10 mouse cellular contexts compared by ENCODE assay signal in genomic region chr12:53253461-53254159, GRCm38 (mm10). TPM values are rescaled to one million over a fixed set of nuclear protein-coding genes. Genes with fewer than 3 reads are reported as not detected.
DNase-seq lines count a peak whose midpoint lies in the region; ATAC-seq and TF ChIP-seq lines count a peak whose summit lies in the region.
"Had no signal": no experiment of that assay in that cellular context is flagged by ENCODE, and none has a peak within 500 bp of the region (broad histone marks: within the 10 kb centered on the region; RNA-seq: fewer than 3 reads in every experiment).

No protein-coding gene starts in this region.

- H3K4me3 ChIP-seq in ES-E14 (ENCODE audit: insufficient read depth in 1 of 2, low read depth in 1 of 2, low read length in 2 of 2, poor library complexity in 1 of 2, severe bottlenecking in 1 of 2): peak overlapping the region; percentile 61 to 78
- H3K4me3 ChIP-seq in embryonic facial prominence, embryonic 12.5 days: peak overlapping the region; percentile 65
- peak overlapping the region; percentile 76 for H3K4me3 ChIP-seq in hindbrain, embryonic 13.5 days
- peak overlapping the region; percentile 80 for H3K4me3 ChIP-seq in limb, embryonic 12.5 days (replicated peaks)
- peak overlapping the region; percentile 73 for H3K4me3 ChIP-seq in neural tube, embryonic 15.5 days (replicated peaks)

- ATAC-seq in embryonic facial prominence, embryonic 12.5 days (ENCODE audit: insufficient number of reproducible peaks, insufficient read depth, low FRiP score, low TSS enrichment): no peak; the same call in 1 of the 2 replicates
- peak; percentile 38 for ATAC-seq in hindbrain, embryonic 13.5 days (ENCODE audit: low FRiP score)
- peak; percentile 57 for ATAC-seq in limb, embryonic 12.5 days (ENCODE audit: insufficient number of reproducible peaks, insufficient read depth, low FRiP score, low TSS enrichment, low read depth)
- peak; percentile 51 for ATAC-seq in neural tube, embryonic 15.5 days (ENCODE audit: low FRiP score)

- no peak overlapping the region for H3K27ac ChIP-seq in ES-E14 (ENCODE audit: insufficient read depth, low read depth, low read length, poor library complexity, severe bottlenecking)
- peak overlapping the region; percentile 78 for H3K27ac ChIP-seq in embryonic facial prominence, embryonic 12.5 days
- peak overlapping the region; percentile 99 for H3K27ac ChIP-seq in hindbrain, embryonic 13.5 days
- peak overlapping the region; percentile 98 for H3K27ac ChIP-seq in limb, embryonic 12.5 days
- peak overlapping the region; percentile 93 for H3K27ac ChIP-seq in neural tube, embryonic 15.5 days (replicated peaks)

- in situ Hi-C loops in ES-E14 (cut with MboI; ENCODE audit: low sequenced_read_pairs in 2 of 2, unreplicated experiment in 2 of 2): no loop called here

- H3K4me1 ChIP-seq in ES-E14 (ENCODE audit: control insufficient read depth in 2 of 2, insufficient read depth in 2 of 2, low read length in 2 of 2, poor library complexity in 1 of 2): no peaks in the 10 kb centered on the region
- H3K4me1 ChIP-seq in embryonic facial prominence, embryonic 12.5 days: peaks cover 10% of the 10 kb centered on the region
- H3K4me1 ChIP-seq in hindbrain, embryonic 13.5 days (replicated peaks): peaks cover 42% of the 10 kb centered on the region
- H3K4me1 ChIP-seq in limb, embryonic 12.5 days (replicated peaks): peaks cover 22% of the 10 kb centered on the region
- H3K4me1 ChIP-seq in neural tube, embryonic 15.5 days: peaks cover 30% of the 10 kb centered on the region

- peak; percentile 38 to 73 for DNase-seq in adrenal gland, adult (ENCODE audit: inconsistent age in 2 of 2, low spot score in 1 of 2)
- DNase-seq in adrenal gland, postnatal 4 days (ENCODE audit: low spot score in 2 of 2): no peak
- DNase-seq in ES-E14 (ENCODE audit: low read depth, low spot score): no peak
- no peak for DNase-seq in c-Kit-positive CD71-positive TER-119-positive erythroid progenitor cells, embryonic 14.5 days (ENCODE audit: low spot score)

- peaks cover 14% of the 10 kb centered on the region for H3K27me3 ChIP-seq in embryonic facial prominence, embryonic 12.5 days
- no peaks in the 10 kb centered on the region for H3K27me3 ChIP-seq in hindbrain, embryonic 13.5 days
- H3K27me3 ChIP-seq in limb, embryonic 12.5 days: peaks cover 23% of the 10 kb centered on the region
- no peaks in the 10 kb centered on the region for H3K27me3 ChIP-seq in neural tube, embryonic 15.5 days (replicated peaks)

- H3K36me3 ChIP-seq in ES-E14 (ENCODE audit: control insufficient read depth, insufficient read depth, low read length, poor library complexity, severe bottlenecking): no peaks in the 10 kb centered on the region
- no peaks in the 10 kb centered on the region for H3K36me3 ChIP-seq in embryonic facial prominence, embryonic 12.5 days
- no peaks in the 10 kb centered on the region for H3K36me3 ChIP-seq in hindbrain, embryonic 13.5 days
- H3K36me3 ChIP-seq in limb, embryonic 12.5 days: no peaks in the 10 kb centered on the region
- no peaks in the 10 kb centered on the region for H3K36me3 ChIP-seq in neural tube, embryonic 15.5 days

- WGBS in embryonic facial prominence, embryonic 12.5 days: 1% methylated on average over 29 of the region's 32 CpGs
- 0% methylated on average over 22 of the region's 32 CpGs for WGBS in hindbrain, embryonic 13.5 days
- under 1% methylated on average over 21 of the region's 32 CpGs for WGBS in limb, embryonic 12.5 days
- WGBS in neural tube, embryonic 15.5 days: under 1% methylated on average over 24 of the region's 32 CpGs

- H3K9ac ChIP-seq in ES-E14 (ENCODE audit: insufficient read depth, low read depth, low read length, poor library complexity, severe bottlenecking): no peak overlapping the region
- peak overlapping the region; percentile 97 for H3K9ac ChIP-seq in embryonic facial prominence, embryonic 12.5 days
- H3K9ac ChIP-seq in hindbrain, embryonic 13.5 days: peak overlapping the region; percentile 98
- H3K9ac ChIP-seq in limb, embryonic 12.5 days (replicated peaks): peak overlapping the region; percentile 99
- H3K9ac ChIP-seq in neural tube, embryonic 15.5 days (replicated peaks): peak overlapping the region; percentile 77

- H3K4me2 ChIP-seq in embryonic facial prominence, embryonic 12.5 days (replicated peaks): peak overlapping the region; percentile 75
- peak overlapping the region; percentile 71 for H3K4me2 ChIP-seq in hindbrain, embryonic 13.5 days
- H3K4me2 ChIP-seq in limb, embryonic 12.5 days: peak overlapping the region; percentile 66
- peak overlapping the region; percentile 63 for H3K4me2 ChIP-seq in neural tube, embryonic 15.5 days

- no peaks in the 10 kb centered on the region for H3K9me3 ChIP-seq in ES-E14 (ENCODE audit: control insufficient read depth, insufficient read depth, low read depth, low read length)
- H3K9me3 ChIP-seq in embryonic facial prominence, embryonic 12.5 days: no peaks in the 10 kb centered on the region
- no peaks in the 10 kb centered on the region for H3K9me3 ChIP-seq in hindbrain, embryonic 13.5 days
- H3K9me3 ChIP-seq in limb, embryonic 12.5 days: no peaks in the 10 kb centered on the region
- no peaks in the 10 kb centered on the region for H3K9me3 ChIP-seq in neural tube, embryonic 15.5 days (replicated peaks)

TF ChIP-seq in ES-E14, 5 proteins besides CTCF, POLR2A, EP300 and RAD21:
- no peak for TF ChIP-seq CHD2 (IDR thresholded peaks at IDR 0.05; ENCODE audit: low read depth, low read length)
- no peak for TF ChIP-seq HCFC1 (IDR thresholded peaks at IDR 0.05; ENCODE audit: borderline replicate concordance, insufficient read depth, low read length)
- no peak for TF ChIP-seq ZC3H11A (IDR thresholded peaks at IDR 0.05; ENCODE audit: borderline replicate concordance, low read depth, low read length)
- TF ChIP-seq ZNF384 (IDR thresholded peaks at IDR 0.05; ENCODE audit: low read depth, low read length): no peak
- TF ChIP-seq MAFK (IDR thresholded peaks at IDR 0.05; ENCODE audit: insufficient read depth, low read depth, low read length): no peak
TF ChIP-seq in ES-E14: peak in this region for 0.

RNA-seq across cellular contexts. Expression of gene Npas3, which starts 5.1 kb away (rescaled TPM):
- total RNA-seq in adrenal gland, postnatal 4 days (2021): 1 to 10 TPM; 3.4 to 5.0 TPM
- total RNA-seq in ES-E14 (2012; rRNA removed): 0.16 and 1.2 TPM in 2 replicates
- polyA plus RNA-seq in embryonic facial prominence, embryonic 12.5 days (2016; fragmentation: Nextera tagmentation; extraction: Ambion mirVana): 5.2 and 6.4 TPM in 2 replicates
- polyA plus RNA-seq in hindbrain, embryonic 13.5 days (2015; fragmentation: Nextera tagmentation; extraction: Ambion mirVana): 22.3 and 25.0 TPM in 2 replicates
- 6.3 and 6.9 TPM in 2 replicates for polyA plus RNA-seq in limb, embryonic 12.5 days (2016; fragmentation: Nextera tagmentation; extraction: Ambion mirVana)
- polyA plus RNA-seq in neural tube, embryonic 15.5 days (2015; fragmentation: Nextera tagmentation; extraction: Ambion mirVana): 19.9 and 23.2 TPM in 2 replicates
- total RNA-seq: neutrophil, adult 5-6 weeks had no signal
- polyA plus RNA-seq: erythroblast, embryonic 14.5 days had no signal

Comparison
In these comparisons a context has a peak if more than half of its experiments do, and no peak if none do; other contexts are left out.
1. DNase-seq: peak in adrenal gland, adult (2 of 2); none in adrenal gland, postnatal 4 days (0 of 2), ES-E14 (single experiment) and c-Kit-positive CD71-positive TER-119-positive erythroid progenitor cells, embryonic 14.5 days (single experiment).
2. Peak in every context shown above with its lines, with median percentiles within 50 percentile points of each other: H3K4me3 ChIP-seq and H3K4me2 ChIP-seq.